Mouse (Mus musculus): ENCODE data around the gene Cd34. TPM values are rescaled to one million over a fixed set of nuclear protein-coding genes. Genes with fewer than 3 reads are reported as not detected.

Cd34 gene
- polyA plus RNA-seq, 1 experiment: 6.4 TPM

- no peaks in the 10 kb centered on the region; the same call in 1 of the 2 replicates for H3K4me1 ChIP-seq (ENCODE audit: control insufficient read depth, insufficient read depth, insufficient read length)
- 13% methylated on average over 5 of the region's 5 CpGs for WGBS
- H3K27me3 ChIP-seq (ENCODE audit: control insufficient read depth, insufficient read depth, low read length): no peaks in the 10 kb centered on the region
- DNase-seq (ENCODE audit: low read depth in 1 of 2, low spot score in 2 of 2): no peak
- no peak for TF ChIP-seq CTCF (IDR thresholded peaks at IDR 0.05; ENCODE audit: extremely low read depth, insufficient read depth, insufficient read length, insufficient replicate concordance)
- TF ChIP-seq POLR2A (IDR thresholded peaks at IDR 0.05; ENCODE audit: low read depth, low read length): no peak
- H3K4me3 ChIP-seq (ENCODE audit: extremely low read depth, insufficient read depth, insufficient read length): no peak overlapping the region
- H3K36me3 ChIP-seq (ENCODE audit: control insufficient read depth, insufficient read depth, low read length): no peaks in the 10 kb centered on the region
- no peak overlapping the region for H3K27ac ChIP-seq (ENCODE audit: insufficient read depth, low read length)
Measured at GRCm38 (mm10) chr1:194943485-194943884, 4.9 kb downstream of the Cd34 start.

- Histone ChIP-seq H3K4me1 (ENCODE audit: control insufficient read depth, insufficient read depth, insufficient read length) (no peaks in the 10 kb centered on the region), H3K4me3 (ENCODE audit: extremely low read depth, insufficient read depth, insufficient read length) (no peak overlapping the region), H3K27ac (ENCODE audit: insufficient read depth, low read length) (no peak overlapping the region), H3K36me3 (ENCODE audit: control insufficient read depth, insufficient read depth, low read length) (no peaks in the 10 kb centered on the region), H3K27me3 (ENCODE audit: control insufficient read depth, insufficient read depth, low read length) (no peaks in the 10 kb centered on the region)
- TF ChIP-seq CTCF (IDR thresholded peaks at IDR 0.05; ENCODE audit: extremely low read depth, insufficient read depth, insufficient read length, insufficient replicate concordance): no peak
- DNase-seq (ENCODE audit: low read depth in 1 of 2, low spot score in 2 of 2): no peak
- WGBS: 62% methylated on average over 2 of the region's 2 CpGs
Measured at GRCm38 (mm10) chr1:194945382-194945781, 6.8 kb downstream of the Cd34 start.

DNA sequence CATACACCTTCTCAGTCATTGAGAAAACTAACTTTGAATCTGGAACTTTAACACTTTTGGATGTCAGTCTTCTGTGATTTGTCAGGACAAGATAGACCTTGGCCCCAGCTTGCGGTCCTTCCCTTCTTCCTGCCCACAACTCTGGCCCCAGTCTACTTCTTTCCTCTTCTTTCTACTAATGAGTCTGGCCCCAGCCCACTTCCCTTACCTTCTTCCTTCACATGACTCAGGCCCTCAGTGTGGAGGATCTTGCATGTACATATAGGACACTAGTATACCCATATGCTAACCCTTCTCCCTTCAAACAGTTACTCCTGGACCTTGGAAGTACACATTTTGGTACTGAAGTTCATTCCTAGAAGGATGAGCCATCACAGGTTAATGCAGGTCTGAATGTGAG lies 7.8 kb downstream of the Cd34 start:
- no peak overlapping the region for H3K4me3 ChIP-seq (ENCODE audit: extremely low read depth, insufficient read depth, insufficient read length)
- WGBS: 42% methylated on average over 1 of the region's 1 CpGs
- DNase-seq (ENCODE audit: low read depth in 1 of 2, low spot score in 2 of 2): no peak
- H3K27ac ChIP-seq (ENCODE audit: insufficient read depth, low read length): no peak overlapping the region
- H3K36me3 ChIP-seq (ENCODE audit: control insufficient read depth, insufficient read depth, low read length): no peaks in the 10 kb centered on the region
- TF ChIP-seq CTCF (IDR thresholded peaks at IDR 0.05; ENCODE audit: extremely low read depth, insufficient read depth, insufficient read length, insufficient replicate concordance) (no peak), POLR2A (IDR thresholded peaks at IDR 0.05; ENCODE audit: low read depth, low read length) (no peak)
- H3K4me1 ChIP-seq (ENCODE audit: control insufficient read depth, insufficient read depth, insufficient read length): no peaks in the 10 kb centered on the region
- H3K27me3 ChIP-seq (ENCODE audit: control insufficient read depth, insufficient read depth, low read length): no peaks in the 10 kb centered on the region

- H3K4me1 ChIP-seq (ENCODE audit: control insufficient read depth, insufficient read depth, insufficient read length): no peaks in the 10 kb centered on the region
- H3K27me3 ChIP-seq (ENCODE audit: control insufficient read depth, insufficient read depth, low read length): no peaks in the 10 kb centered on the region
- no peak for TF ChIP-seq POLR2A (IDR thresholded peaks at IDR 0.05; ENCODE audit: low read depth, low read length)
- TF ChIP-seq CTCF (IDR thresholded peaks at IDR 0.05; ENCODE audit: extremely low read depth, insufficient read depth, insufficient read length, insufficient replicate concordance): no peak
- H3K36me3 ChIP-seq (ENCODE audit: control insufficient read depth, insufficient read depth, low read length): no peaks in the 10 kb centered on the region
- no peak overlapping the region for H3K27ac ChIP-seq (ENCODE audit: insufficient read depth, low read length)
- DNase-seq (ENCODE audit: low read depth in 1 of 2, low spot score in 2 of 2): no peak
- WGBS: 80% methylated on average over 2 of the region's 2 CpGs
- H3K4me3 ChIP-seq (ENCODE audit: extremely low read depth, insufficient read depth, insufficient read length): no peak overlapping the region
Measured at GRCm38 (mm10) chr1:194950913-194951312, 12.3 kb downstream of the Cd34 start.

GRCm38 (mm10) chr1:194952891-194953290 lies 14.3 kb downstream of the Cd34 start:
- Histone ChIP-seq H3K4me3 (ENCODE audit: extremely low read depth, insufficient read depth, insufficient read length) (no peak overlapping the region), H3K4me1 (ENCODE audit: control insufficient read depth, insufficient read depth, insufficient read length) (no peaks in the 10 kb centered on the region), H3K27me3 (ENCODE audit: control insufficient read depth, insufficient read depth, low read length) (no peaks in the 10 kb centered on the region), H3K36me3 (ENCODE audit: control insufficient read depth, insufficient read depth, low read length) (no peaks in the 10 kb centered on the region), H3K27ac (ENCODE audit: insufficient read depth, low read length) (no peak overlapping the region)
- no peak for DNase-seq (ENCODE audit: low read depth in 1 of 2, low spot score in 2 of 2)
- 93% methylated on average over 1 of the region's 1 CpGs for WGBS
- TF ChIP-seq CTCF (IDR thresholded peaks at IDR 0.05; ENCODE audit: extremely low read depth, insufficient read depth, insufficient read length, insufficient replicate concordance): no peak
- TF ChIP-seq POLR2A (IDR thresholded peaks at IDR 0.05; ENCODE audit: low read depth, low read length): no peak

DNA sequence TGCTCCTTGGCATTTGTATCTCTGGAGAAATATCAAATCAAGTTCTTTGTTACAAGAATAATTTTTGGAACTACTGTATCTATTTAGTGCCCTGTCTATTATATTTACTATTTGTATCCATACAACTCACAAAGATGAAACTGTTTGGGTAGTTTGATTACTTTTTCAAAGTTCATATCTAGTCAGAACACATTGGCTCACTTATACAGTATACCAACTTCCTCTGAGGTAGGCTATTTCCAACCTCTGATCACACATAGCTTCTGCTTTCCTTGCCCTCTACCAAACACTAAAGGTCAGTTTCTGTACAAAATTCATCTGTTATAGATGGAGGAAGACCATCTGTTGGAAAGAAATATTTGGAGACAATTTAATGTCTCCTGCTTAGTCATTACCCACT lies 16.1 kb downstream of the Cd34 start:
- no peak overlapping the region for H3K27ac ChIP-seq (ENCODE audit: insufficient read depth, low read length)
- TF ChIP-seq POLR2A (IDR thresholded peaks at IDR 0.05; ENCODE audit: low read depth, low read length) (no peak), CTCF (IDR thresholded peaks at IDR 0.05; ENCODE audit: extremely low read depth, insufficient read depth, insufficient read length, insufficient replicate concordance) (no peak)
- DNase-seq (ENCODE audit: low read depth in 1 of 2, low spot score in 2 of 2): no peak
- no peaks in the 10 kb centered on the region for H3K4me1 ChIP-seq (ENCODE audit: control insufficient read depth, insufficient read depth, insufficient read length)
- no peaks in the 10 kb centered on the region for H3K27me3 ChIP-seq (ENCODE audit: control insufficient read depth, insufficient read depth, low read length)
- H3K36me3 ChIP-seq (ENCODE audit: control insufficient read depth, insufficient read depth, low read length): no peaks in the 10 kb centered on the region
- no peak overlapping the region for H3K4me3 ChIP-seq (ENCODE audit: extremely low read depth, insufficient read depth, insufficient read length)

DNA sequence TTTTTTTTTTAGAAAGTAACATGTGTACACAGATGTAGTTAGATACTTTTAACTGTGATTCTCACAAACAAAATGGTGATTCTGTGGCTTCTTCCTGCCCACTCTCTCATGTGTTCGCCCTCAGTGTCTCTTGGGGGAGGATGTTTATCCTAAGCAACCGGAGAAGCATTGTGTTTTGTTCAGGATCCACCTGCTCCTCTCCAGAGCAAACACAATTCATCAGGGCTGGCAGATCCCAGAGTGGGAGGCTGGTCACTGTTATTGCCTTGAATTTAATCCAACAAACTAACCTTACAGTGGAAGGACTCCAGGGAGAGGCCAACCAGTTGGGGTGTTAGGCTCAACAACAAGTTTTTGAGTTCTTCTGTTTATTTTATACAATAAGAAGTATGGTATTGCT lies 17.1 kb downstream of the Cd34 start:
- 88% methylated on average over 2 of the region's 2 CpGs for WGBS
- no peak for DNase-seq (ENCODE audit: low read depth in 1 of 2, low spot score in 2 of 2)
- TF ChIP-seq CTCF (IDR thresholded peaks at IDR 0.05; ENCODE audit: extremely low read depth, insufficient read depth, insufficient read length, insufficient replicate concordance): no peak
- no peak for TF ChIP-seq POLR2A (IDR thresholded peaks at IDR 0.05; ENCODE audit: low read depth, low read length)
- Histone ChIP-seq H3K4me3 (ENCODE audit: extremely low read depth, insufficient read depth, insufficient read length) (no peak overlapping the region), H3K36me3 (ENCODE audit: control insufficient read depth, insufficient read depth, low read length) (no peaks in the 10 kb centered on the region), H3K27me3 (ENCODE audit: control insufficient read depth, insufficient read depth, low read length) (no peaks in the 10 kb centered on the region), H3K27ac (ENCODE audit: insufficient read depth, low read length) (no peak overlapping the region), H3K4me1 (ENCODE audit: control insufficient read depth, insufficient read depth, insufficient read length) (no peaks in the 10 kb centered on the region)

Data from spleen, adult 2 months (tissue).